Mouse (Mus musculus) hindbrain, embryonic 15.5 days (tissue): Measurements from ENCODE around the gene Dusp2. TPM values are rescaled to one million over a fixed set of nuclear protein-coding genes. Genes with fewer than 3 reads are reported as not detected.

ENCODE experiments used
- ATAC-seq: fragments of 200-750 bp; cut with Nextera tagmentation; 2 replicates; pipeline ENCODE4 v1.8.0; 2017; ENCODE audit warnings: low read depth, moderate number of reproducible peaks, moderate TSS enrichment; ENCODE audit not compliant: low FRiP score
- H3K27ac ChIP-seq: fragments of 300-500 bp; sonication (generic); replicated peaks from 2 replicates; pipeline ENCODE4 v1.5.1; 2015; ENCODE audit warnings: mild to moderate bottlenecking, inconsistent platforms
- H3K27me3 ChIP-seq: fragments of 300-500 bp; sonication (generic); 2 replicates; pipeline ENCODE4 v1.6.1; 2015; ENCODE audit warnings: control low read depth, inconsistent platforms
- H3K36me3 ChIP-seq: fragments of 300-500 bp; sonication (generic); 2 replicates; pipeline ENCODE4 v1.6.1; 2015; ENCODE audit warnings: control low read depth, inconsistent platforms
- H3K4me1 ChIP-seq: fragments of 300-500 bp; sonication (generic); replicated peaks from 2 replicates; pipeline ENCODE4 v1.6.1; 2015; ENCODE audit warnings: control low read depth, inconsistent platforms
- H3K4me2 ChIP-seq: fragments of 300-500 bp; sonication (generic); 2 replicates; pipeline ENCODE4 v1.6.1; 2015; ENCODE audit warnings: moderate library complexity, mild to moderate bottlenecking, inconsistent platforms
- H3K4me3 ChIP-seq: fragments of 300-500 bp; sonication (generic); 2 replicates; pipeline ENCODE4 v1.5.1; 2015; ENCODE audit warnings: mild to moderate bottlenecking, inconsistent platforms
- H3K9ac ChIP-seq: fragments of 300-500 bp; sonication (generic); 2 replicates; pipeline ENCODE4 v1.6.1; 2015; ENCODE audit warnings: inconsistent platforms
- H3K9me3 ChIP-seq: fragments of 300-500 bp; sonication (generic); 2 replicates; pipeline ENCODE4 v1.6.1; 2016; ENCODE audit warnings: control low read depth, inconsistent platforms
- WGBS: fragments of 180-500 bp; shearing (Covaris S2); methylation state at CpG from one replicate; pipeline ENCODE4 v1.1.7; 2015; 5-methylcytosine and 5-hydroxymethylcytosine counted together
- polyA plus RNA-seq: library from polyadenylated mRNA; unstranded; fragments of >200 nt; fragmentation: Nextera tagmentation; extraction: Ambion mirVana; gene quantifications from 2 replicates; pipeline ENCODE4 v1.2.1, GENCODE M21; 2015

Dusp2 gene
- polyA plus RNA-seq, 1 experiment from 2014 or later, result 14.2 TPM

DNA sequence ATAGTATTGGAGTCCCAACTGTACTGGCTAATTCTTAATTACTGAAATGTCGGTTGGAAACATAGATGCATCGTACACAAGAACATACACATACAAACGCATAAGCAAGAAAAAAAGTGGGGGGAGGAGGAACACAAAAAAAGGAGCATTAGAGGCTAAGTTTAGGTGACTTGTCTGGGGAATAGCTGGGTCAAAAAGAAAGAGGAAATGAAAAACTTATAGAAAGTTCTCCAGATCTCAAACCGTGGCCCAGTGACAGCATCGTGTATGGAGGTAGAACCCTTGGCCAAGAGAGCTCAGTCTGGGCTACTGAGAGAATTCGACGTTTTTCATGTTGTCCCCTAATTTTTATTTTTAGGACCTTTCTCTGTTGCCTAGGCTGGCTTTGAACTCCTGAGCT is 25.3 kb upstream of the Dusp2 start:
- Histone ChIP-seq H3K9ac (no peak overlapping the region), H3K4me1 (no peaks in the 10 kb centered on the region), H3K4me3 (no peak overlapping the region), H3K27ac (no peak overlapping the region), H3K4me2 (no peak overlapping the region), H3K9me3 (no peaks in the 10 kb centered on the region), H3K36me3 (no peaks in the 10 kb centered on the region), H3K27me3 (no peaks in the 10 kb centered on the region)
- WGBS, result 90% methylated on average over 7 of the region's 7 CpGs
- no peak for ATAC-seq

DNA sequence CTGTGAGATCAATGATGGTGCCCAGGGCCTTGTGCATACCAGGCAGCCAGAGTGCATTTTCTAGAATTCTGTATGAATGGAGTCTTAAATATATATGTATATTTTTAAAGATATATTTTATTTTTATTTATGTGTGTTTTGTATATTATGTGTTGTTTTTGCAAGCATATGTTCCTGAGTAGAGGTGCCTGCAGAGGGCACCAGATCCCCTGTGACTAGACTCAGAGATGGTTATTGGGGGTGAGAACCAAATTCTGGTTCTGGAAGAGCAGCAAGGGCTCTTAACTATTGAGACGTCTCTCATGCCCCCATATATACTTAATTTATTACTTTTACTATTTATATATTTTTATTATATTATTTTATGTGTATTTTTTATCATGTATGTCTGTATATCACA is 24.8 kb upstream of the Dusp2 start:
- H3K4me2 ChIP-seq, result no peak overlapping the region
- ATAC-seq, result no peak

DNA sequence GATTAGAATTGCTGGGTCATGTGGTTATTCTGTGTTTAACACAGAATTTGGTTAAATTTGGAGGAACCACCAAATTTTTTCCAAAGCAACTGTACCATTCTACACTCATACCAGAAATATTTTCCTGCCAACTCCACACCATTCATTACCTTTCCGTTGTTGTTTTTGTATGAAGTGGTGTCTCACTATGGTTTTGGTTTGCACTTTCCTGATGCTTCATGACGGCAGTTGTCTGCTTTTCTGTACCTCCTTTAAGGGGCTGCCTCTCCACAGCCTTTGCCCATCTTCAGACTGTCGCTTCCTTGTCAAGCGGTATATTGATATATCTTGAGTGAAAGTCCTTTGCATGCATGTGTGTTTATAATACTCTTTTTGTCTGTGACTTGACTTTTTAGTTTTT is 23.2 kb upstream of the Dusp2 start:
- ATAC-seq, result no peak
- Histone ChIP-seq H3K4me3 (no peak overlapping the region), H3K4me2 (no peak overlapping the region), H3K9me3 (no peaks in the 10 kb centered on the region), H3K36me3 (no peaks in the 10 kb centered on the region), H3K27ac (no peak overlapping the region), H3K27me3 (no peaks in the 10 kb centered on the region), H3K9ac (no peak overlapping the region), H3K4me1 (no peaks in the 10 kb centered on the region)
- WGBS, result 95% methylated on average over 4 of the region's 4 CpGs

More for the DNA sequence above, 24.8 kb upstream of the Dusp2 start:
- Histone ChIP-seq H3K4me1 (no peaks in the 10 kb centered on the region), H3K9me3 (no peaks in the 10 kb centered on the region), H3K9ac (no peak overlapping the region), H3K36me3 (no peaks in the 10 kb centered on the region), H3K27ac (no peak overlapping the region), H3K27me3 (no peaks in the 10 kb centered on the region), H3K4me3 (no peak overlapping the region)
- 75% methylated on average over 1 of the region's 1 CpGs for WGBS

DNA sequence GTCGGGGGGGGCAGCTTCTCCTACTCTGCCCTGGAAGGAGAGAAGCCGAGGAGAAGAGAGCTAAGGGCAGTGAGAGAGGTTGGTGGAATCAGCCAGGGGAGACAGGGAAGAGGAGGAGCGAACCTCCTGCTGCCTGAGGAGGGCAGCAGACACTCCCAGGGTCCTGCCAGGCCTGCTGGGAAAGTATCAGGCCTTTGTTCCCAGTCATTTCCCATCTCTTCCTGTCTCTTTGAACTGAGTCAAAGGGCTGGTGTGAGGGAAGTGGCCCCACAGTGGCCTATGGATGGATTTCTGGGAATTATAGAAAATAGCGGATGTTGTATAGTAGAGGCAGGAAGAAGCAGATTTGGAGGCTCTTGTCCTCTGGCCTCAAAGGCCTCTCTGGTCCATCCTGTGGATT is 22.1 kb upstream of the Dusp2 start:
- no peaks in the 10 kb centered on the region for H3K36me3 ChIP-seq
- no peaks in the 10 kb centered on the region for H3K9me3 ChIP-seq
- H3K4me2 ChIP-seq, result no peak overlapping the region
- no peak overlapping the region for H3K4me3 ChIP-seq
- WGBS, result 52% methylated on average over 4 of the region's 4 CpGs
- no peaks in the 10 kb centered on the region for H3K27me3 ChIP-seq
- H3K27ac ChIP-seq, result no peak overlapping the region
- H3K4me1 ChIP-seq, result no peaks in the 10 kb centered on the region
- ATAC-seq, result no peak
- H3K9ac ChIP-seq, result no peak overlapping the region

DNA sequence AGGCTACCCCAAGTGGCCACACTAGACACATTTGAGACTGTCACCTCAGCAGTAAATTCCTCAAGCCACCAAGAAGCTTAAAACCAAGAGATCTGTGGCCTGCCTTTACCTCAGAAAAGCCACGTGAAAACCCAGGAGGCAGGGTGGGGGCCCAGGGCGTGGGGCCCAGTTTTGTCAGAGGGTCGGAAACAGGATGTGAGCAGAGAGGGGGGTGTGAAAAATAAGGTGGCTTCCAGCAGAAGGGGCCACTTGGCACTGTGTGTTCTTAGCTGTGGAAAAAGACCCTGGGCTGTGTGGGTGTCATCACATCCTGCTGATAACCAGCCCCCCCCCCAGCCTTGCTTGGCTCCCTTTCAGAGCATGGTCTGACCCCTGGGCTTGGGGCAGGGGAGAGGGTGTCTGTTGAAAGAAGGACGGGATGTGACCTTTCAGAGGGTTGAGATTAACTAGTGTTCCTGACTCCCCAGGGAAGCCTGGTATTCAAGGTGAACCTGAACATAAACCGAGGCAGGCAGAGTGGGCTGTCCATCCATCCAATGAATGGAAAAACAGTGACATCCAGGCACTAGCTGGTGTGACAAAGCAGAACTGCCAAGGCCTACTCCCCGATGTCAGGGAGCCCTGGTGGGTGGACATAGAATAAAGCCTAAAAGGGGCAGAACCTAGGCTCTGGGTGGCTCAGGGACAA is 21.3 kb upstream of the Dusp2 start:
- WGBS, result 79% methylated on average over 6 of the region's 6 CpGs
- no peaks in the 10 kb centered on the region for H3K4me1 ChIP-seq
- H3K9ac ChIP-seq, result no peak overlapping the region
- no peaks in the 10 kb centered on the region for H3K36me3 ChIP-seq
- H3K27me3 ChIP-seq, result no peaks in the 10 kb centered on the region
- no peak overlapping the region for H3K27ac ChIP-seq
- no peak overlapping the region for H3K4me2 ChIP-seq
- H3K9me3 ChIP-seq, result no peaks in the 10 kb centered on the region
- no peak overlapping the region for H3K4me3 ChIP-seq
- no peak for ATAC-seq

DNA sequence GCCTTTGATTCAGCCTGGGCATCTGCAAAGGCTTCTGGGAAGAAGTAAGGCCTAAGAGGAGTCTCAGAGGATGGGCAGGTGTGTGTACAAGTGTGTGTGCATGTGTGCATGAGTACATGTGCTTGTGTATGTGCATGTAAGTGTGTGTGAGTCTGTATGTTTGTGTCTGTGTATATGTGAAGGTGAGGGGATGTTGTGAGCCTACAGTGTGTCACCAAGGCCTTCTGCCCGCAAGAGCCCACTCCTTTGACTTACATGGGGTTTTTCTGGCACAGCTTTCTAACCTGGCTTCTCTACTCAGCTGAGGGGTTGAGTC is 20.8 kb upstream of the Dusp2 start:
- no peak overlapping the region for H3K4me3 ChIP-seq
- no peak overlapping the region for H3K9ac ChIP-seq
- H3K4me2 ChIP-seq, result no peak overlapping the region
- H3K36me3 ChIP-seq, result no peaks in the 10 kb centered on the region
- no peaks in the 10 kb centered on the region for H3K9me3 ChIP-seq
- no peak for ATAC-seq
- no peaks in the 10 kb centered on the region for H3K27me3 ChIP-seq
- H3K4me1 ChIP-seq, result no peaks in the 10 kb centered on the region
- 94% methylated on average over 1 of the region's 1 CpGs for WGBS
- H3K27ac ChIP-seq, result no peak overlapping the region

DNA sequence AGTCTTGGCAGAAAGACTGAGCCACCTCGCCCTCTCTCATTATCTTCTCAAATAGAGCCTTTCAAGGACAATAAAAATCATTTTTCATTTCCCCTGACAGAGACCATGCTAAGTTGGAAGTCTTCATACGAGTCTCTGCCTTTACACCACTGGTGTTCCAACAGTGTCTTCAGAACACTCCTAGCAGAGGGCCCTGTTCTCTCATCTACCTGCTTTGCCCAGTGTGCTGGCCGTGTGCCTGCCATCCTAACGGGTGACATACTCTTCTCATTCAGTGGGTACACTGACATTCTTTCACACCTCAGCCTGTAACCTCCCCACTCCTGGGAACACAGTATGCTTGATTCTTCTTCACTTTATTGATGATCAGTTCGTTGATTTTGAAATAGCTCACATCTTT is 19.5 kb upstream of the Dusp2 start:
- Histone ChIP-seq H3K4me3 (no peak overlapping the region), H3K36me3 (no peaks in the 10 kb centered on the region), H3K27me3 (no peaks in the 10 kb centered on the region), H3K4me2 (no peak overlapping the region), H3K9me3 (no peaks in the 10 kb centered on the region), H3K27ac (no peak overlapping the region), H3K9ac (no peak overlapping the region), H3K4me1 (no peaks in the 10 kb centered on the region)
- ATAC-seq, result no peak
- WGBS, result 81% methylated on average over 5 of the region's 5 CpGs

DNA sequence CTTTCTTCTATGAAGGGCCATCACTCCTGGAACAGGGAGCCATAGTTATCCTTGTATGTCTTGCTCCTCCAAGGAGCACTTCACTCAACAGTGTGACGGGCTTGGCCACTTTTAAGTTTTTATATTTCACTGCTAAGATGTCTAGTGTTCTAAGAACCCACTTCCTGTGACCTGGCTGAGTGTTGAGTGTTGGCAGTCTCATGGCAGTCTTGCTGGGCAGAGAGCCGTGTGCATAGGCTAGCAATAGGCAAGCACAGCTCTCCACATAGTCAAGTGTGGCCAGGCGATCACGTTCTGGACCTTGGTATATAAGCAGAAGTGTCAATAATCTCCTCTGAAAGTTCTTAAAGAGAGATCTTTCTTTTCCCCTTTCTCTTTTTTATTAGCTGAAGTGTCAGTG is 17.8 kb upstream of the Dusp2 start:
- Histone ChIP-seq H3K27ac (no peak overlapping the region), H3K4me2 (no peak overlapping the region), H3K4me1 (no peaks in the 10 kb centered on the region), H3K9ac (no peak overlapping the region), H3K27me3 (no peaks in the 10 kb centered on the region), H3K9me3 (no peaks in the 10 kb centered on the region), H3K4me3 (no peak overlapping the region), H3K36me3 (no peaks in the 10 kb centered on the region)
- 90% methylated on average over 4 of the region's 4 CpGs for WGBS
- ATAC-seq, result no peak

DNA sequence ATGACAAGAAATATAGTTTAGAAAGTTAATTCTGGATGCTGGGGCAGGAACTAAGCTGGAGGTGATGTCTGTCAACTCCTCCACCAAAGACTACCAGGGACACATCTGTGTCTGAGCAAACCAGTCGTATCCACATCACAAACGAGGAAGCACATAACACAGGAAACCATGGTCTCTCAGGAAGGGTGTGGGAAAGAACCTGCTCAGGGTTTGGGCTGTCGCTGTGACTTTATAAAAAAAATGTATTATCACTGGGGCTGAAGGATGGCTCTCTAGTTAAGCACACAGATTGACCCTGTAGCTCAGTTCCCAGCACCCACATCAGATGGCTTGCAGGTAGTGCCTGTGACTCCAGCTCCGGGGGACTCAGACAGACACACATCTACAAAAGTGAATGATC is 16.9 kb upstream of the Dusp2 start:
- Histone ChIP-seq H3K9ac (no peak overlapping the region), H3K4me2 (no peak overlapping the region), H3K36me3 (no peaks in the 10 kb centered on the region), H3K4me1 (no peaks in the 10 kb centered on the region), H3K27me3 (no peaks in the 10 kb centered on the region), H3K9me3 (no peaks in the 10 kb centered on the region), H3K27ac (no peak overlapping the region), H3K4me3 (no peak overlapping the region)
- WGBS, result 78% methylated on average over 4 of the region's 4 CpGs
- ATAC-seq, result no peak

DNA sequence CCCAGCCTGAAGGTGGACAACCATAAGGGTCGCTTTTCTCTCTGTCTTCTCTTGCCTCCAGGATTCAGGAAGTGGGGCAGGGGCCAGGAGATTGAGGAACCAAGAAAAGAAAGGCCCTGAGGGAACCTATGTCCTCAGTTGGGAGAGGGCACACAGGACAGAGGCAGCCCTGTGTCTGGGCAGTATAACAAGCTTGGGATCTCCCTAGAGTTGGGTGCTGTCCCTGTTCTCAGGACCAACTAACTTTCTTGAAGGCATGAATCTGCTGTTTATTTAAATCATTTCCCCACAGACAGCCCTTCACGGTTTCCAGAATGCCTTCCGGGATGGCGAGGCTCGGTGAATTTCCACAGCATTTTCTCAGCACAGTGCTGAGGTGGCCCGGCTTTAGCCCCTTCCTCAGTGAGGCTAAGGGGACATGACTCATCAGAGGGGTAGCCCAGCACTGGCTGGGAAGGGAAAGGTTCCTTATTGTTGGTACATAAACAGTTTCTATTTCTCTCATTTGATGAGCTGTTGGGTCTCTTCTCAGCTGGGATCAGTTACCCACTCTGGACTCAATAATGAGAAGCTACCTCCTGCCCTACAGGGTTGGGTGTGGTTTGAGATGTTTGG is 13.2 kb upstream of the Dusp2 start:
- 81% methylated on average over 6 of the region's 6 CpGs for WGBS
- Histone ChIP-seq H3K27me3 (no peaks in the 10 kb centered on the region), H3K27ac (no peak overlapping the region), H3K4me1 (no peaks in the 10 kb centered on the region), H3K4me3 (no peak overlapping the region), H3K4me2 (no peak overlapping the region), H3K9ac (no peak overlapping the region), H3K9me3 (no peaks in the 10 kb centered on the region), H3K36me3 (no peaks in the 10 kb centered on the region)
- ATAC-seq, result no peak

DNA sequence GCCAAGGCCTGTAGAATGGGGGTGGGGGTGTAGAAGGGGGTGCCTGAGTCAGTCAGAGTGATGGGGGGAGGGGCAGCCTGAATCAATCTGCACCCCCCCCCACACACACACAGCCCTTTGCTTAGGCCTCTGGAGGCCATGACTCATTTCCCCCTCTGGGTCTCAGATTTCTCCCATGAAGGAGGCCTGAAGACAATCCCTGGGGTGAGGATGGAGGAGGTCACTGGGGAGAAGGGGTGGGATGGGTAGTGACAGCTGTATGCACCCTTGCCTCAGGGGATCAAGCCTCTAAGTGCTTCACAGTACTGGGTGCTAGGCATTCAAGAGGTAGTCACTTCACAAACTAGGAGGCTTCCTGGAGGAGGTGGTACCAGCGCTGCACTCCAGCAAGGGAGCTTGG is 12.3 kb upstream of the Dusp2 start:
- no peaks in the 10 kb centered on the region for H3K9me3 ChIP-seq
- no peaks in the 10 kb centered on the region for H3K4me1 ChIP-seq
- no peaks in the 10 kb centered on the region for H3K27me3 ChIP-seq
- H3K9ac ChIP-seq, result no peak overlapping the region
- no peak overlapping the region for H3K27ac ChIP-seq
- ATAC-seq, result no peak
- H3K4me2 ChIP-seq, result no peak overlapping the region
- 84% methylated on average over 1 of the region's 1 CpGs for WGBS
- H3K36me3 ChIP-seq, result no peaks in the 10 kb centered on the region
- H3K4me3 ChIP-seq, result no peak overlapping the region

DNA sequence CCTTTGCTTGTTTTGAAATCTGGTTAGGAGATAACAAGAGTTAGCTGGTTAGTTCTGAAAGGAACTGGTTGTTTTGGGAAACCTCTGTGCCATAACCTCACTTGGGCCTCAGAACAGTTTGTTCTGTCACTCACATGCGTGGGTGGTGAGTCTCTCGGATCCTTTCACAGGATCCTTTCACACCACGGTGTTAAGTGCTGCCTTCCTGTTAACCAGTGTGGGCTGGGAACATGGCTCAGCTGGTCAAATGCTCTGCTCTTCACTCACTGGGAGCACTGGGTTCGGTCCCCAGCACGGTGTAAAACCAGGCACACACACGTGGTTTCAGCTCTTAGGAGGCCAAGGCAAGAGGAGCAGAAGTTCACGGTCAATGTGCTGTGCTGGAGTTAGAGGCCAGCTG is 11.5 kb upstream of the Dusp2 start:
- H3K36me3 ChIP-seq, result no peaks in the 10 kb centered on the region
- H3K4me1 ChIP-seq, result no peaks in the 10 kb centered on the region
- H3K9me3 ChIP-seq, result no peaks in the 10 kb centered on the region
- no peaks in the 10 kb centered on the region for H3K27me3 ChIP-seq
- H3K4me2 ChIP-seq, result no peak overlapping the region
- 89% methylated on average over 7 of the region's 7 CpGs for WGBS
- H3K27ac ChIP-seq, result no peak overlapping the region
- H3K9ac ChIP-seq, result no peak overlapping the region
- no peak for ATAC-seq
- no peak overlapping the region for H3K4me3 ChIP-seq
